Comparison of ENCODE assay signal across 18 mouse cellular contexts in genomic region chr7:127190672-127191071, GRCm38 (mm10).
"Had no signal": no experiment of that assay in that cellular context is flagged by ENCODE, and none has a peak within 500 bp of the region (broad histone marks: within the 10 kb centered on the region; RNA-seq: fewer than 3 reads in every experiment).

No protein-coding gene starts in this region.

- H3K27ac ChIP-seq: liver, embryonic 15.5 days; midbrain, embryonic 10.5 days; midbrain, embryonic 12.5 days; neural tube, embryonic 13.5 days; neural tube, embryonic 15.5 days; stomach, embryonic 15.5 days; stomach, postnatal 0 days had no signal

- H3K4me3 ChIP-seq: liver, embryonic 15.5 days; midbrain, embryonic 10.5 days; midbrain, embryonic 12.5 days; myocyte; neural tube, embryonic 13.5 days; neural tube, embryonic 15.5 days; stomach, embryonic 15.5 days had no signal

- DNase-seq: lung, adult 18-20 months; lung, postnatal 10 days; lung, postnatal 4 days; midbrain, embryonic 14.5 days; retina, postnatal 1 day; right cerebral cortex, adult 18-20 months; right cerebral cortex, postnatal 25 days; right cerebral cortex, postnatal 4 days; thymus, postnatal 14 days; thymus, postnatal 4 days had no signal

- H3K27me3 ChIP-seq: liver, embryonic 15.5 days; midbrain, embryonic 12.5 days; neural tube, embryonic 13.5 days; neural tube, embryonic 15.5 days; stomach, embryonic 15.5 days had no signal
